Mouse (Mus musculus): Measurements from ENCODE around the gene Gm17482. TPM values are rescaled to one million over a fixed set of nuclear protein-coding genes. Genes with fewer than 3 reads are reported as not detected.
A peak's percentile ranks its signal among the peaks of the same experiment; 100 is the strongest.

The Gm17482 gene
- total RNA-seq, 1 experiment from 2014 or later, result not detected

DNA sequence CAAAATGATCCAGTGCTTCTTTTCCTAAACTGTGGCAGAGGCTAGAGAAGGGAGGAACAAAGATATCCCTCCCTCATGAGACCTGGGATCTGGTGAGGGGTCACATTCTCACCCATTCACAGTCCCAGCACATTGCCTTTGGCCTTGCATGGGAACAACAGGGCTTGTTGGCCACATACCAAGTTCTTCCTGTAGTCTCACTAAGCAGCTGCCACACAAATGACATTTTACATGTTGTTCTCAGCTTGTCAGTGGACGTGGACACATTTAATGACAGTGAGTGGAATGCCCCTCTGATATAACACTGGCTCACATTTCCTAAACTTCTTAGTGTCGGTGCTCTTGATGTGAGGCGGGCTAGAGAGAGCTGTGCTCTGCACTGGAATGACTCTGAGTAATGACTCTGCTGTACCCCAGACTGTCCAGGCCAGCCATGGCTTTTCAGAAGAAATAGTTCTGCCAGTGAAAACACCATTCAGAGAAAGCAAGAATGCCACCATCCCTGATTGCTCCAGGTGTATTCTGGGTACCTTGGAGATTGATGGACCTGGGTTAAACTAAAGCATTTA, 14.1 kb downstream of the Gm17482 start:
- ATAC-seq (replicated peaks; ENCODE audit: insufficient number of reproducible peaks, low FRiP score, low TSS enrichment, poor library complexity, severe bottlenecking), result no peak

DNA sequence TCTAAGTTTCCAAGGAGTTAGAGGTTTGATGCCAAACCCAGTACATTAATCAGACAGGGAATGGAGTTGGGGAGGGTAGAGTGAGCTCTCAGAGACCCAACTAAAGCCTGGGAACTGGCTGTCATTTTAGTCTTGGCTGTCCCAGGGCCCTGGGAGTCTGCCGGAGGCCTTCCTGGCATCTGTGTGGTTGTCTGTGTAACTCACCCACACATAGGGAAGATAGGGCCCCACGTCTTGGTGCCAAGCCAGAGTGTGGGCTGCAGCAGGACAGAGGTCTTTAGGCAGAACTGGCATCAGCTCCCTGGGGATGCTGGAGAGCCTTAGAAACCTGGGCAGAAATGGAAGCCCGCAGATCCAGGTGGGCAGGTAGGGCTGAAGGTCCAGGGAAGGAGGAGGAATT, 14.8 kb downstream of the Gm17482 start:
- ATAC-seq (replicated peaks; ENCODE audit: insufficient number of reproducible peaks, low FRiP score, low TSS enrichment, poor library complexity, severe bottlenecking), result no peak

DNA sequence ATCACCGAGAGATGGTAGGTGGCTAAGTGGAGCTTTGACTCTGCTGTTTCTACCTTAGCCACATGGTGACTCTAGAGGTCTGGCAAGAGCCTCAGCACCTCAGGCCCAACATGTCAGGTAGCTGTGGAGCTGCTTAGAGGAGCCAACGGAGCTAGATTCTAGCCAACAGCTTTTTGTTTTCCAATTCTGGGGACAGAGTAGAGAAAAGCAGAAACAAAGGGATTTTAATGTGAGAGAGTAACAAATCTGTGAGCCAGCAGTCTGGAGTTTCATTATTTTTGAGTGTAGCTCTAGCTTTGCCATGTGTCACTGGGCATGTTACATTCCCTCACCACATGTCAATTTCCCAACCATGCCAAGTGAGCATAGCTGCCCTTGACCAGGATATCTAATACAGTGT, 17.1 kb downstream of the Gm17482 start:
- no peak for ATAC-seq (replicated peaks; ENCODE audit: insufficient number of reproducible peaks, low FRiP score, low TSS enrichment, poor library complexity, severe bottlenecking)

DNA sequence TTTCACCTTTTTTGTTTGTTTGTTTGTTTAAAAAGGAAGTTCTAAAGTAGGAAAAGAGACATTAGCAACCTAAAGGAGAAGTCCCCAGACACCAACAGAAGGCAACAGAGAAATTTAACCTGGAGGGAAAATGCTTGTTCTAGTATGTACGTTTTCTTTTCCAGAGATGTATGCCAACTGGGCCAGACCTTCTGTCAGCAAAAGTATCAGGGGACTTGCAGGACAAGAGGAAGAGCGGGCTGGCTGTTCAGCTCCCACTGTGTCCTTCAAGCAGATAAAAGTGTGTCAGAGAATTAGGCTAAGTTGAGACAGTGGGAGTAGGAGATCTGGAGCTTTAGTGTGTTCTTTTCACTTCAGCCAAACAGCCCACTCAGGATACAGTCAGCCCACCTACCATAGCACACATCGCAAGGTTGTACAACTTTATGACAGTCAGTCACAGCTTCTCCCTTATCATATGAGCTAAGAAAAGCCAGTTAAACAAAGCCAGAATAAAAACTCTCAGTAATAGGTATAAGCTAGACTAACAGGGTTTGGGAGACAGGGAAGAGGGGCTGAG, 18.4 kb downstream of the Gm17482 start:
- ATAC-seq (replicated peaks; ENCODE audit: insufficient number of reproducible peaks, low FRiP score, low TSS enrichment, poor library complexity, severe bottlenecking), result no peak

DNA sequence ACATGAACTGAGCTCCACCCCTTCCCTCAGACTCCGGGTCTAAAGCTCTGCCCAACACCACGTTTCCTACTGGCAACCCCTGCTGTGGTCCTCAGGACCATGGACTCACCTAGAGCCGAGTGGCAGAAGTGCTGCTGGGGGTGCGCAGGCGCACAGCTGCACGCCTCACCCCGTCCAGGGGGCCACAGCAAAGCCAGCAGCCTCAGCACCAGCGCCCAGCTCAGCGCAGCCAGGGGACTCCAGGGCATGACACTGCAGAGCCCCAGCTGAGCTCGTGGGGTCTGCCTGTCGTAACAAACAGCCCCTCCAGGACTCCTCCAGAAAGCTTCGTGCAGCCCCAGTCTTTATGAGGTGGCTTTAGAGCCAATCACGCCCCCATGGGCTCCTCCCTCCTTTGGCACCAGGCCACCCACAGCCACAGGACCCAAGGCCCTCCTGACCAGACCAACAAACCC, 24.4 kb downstream of the Gm17482 start:
- no peak for ATAC-seq (replicated peaks; ENCODE audit: insufficient number of reproducible peaks, low FRiP score, low TSS enrichment, poor library complexity, severe bottlenecking)

DNA sequence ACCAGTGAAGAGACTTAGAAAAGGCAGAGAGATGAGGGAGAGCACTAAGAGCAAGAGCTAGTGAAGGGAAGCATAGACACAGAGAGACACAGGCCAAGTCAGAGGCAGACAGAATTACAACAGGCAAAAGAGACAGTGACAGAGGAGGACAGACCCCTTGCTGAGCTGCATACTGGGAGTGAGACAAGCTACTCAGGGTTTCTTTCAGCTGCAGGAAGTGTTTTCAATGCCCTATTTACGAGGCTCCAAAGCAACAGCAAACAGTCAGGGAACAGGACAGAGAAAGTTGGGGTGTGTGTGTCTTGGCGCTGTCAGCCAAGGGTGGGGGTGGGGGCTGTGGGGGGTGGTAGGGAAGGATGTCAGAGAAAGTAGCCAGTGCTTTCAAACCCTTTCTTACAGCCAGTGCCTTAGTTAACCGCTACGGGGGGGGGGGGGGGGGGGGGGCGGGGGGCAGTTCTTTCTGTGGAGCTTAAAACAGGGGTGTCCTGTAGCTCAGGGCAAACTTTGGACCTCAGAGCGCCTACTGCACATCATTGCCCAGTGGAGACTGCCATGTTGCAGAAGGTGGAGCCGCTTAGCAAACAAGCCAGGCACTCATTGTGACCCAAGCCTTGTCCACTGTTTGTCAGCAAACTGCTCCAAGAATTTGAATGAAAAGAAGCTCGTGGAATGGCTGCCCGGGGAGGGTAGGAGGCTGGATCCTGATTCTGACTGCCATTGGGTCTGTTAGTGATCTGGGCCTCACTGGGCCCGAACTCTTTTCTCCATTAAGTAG, 25.1 kb downstream of the Gm17482 start, which contains the start of gene Timp4:
Timp4 (minus strand) TSS at position 107 of the 775 bp plus-strand sequence.
- no peak for ATAC-seq (replicated peaks; ENCODE audit: insufficient number of reproducible peaks, low FRiP score, low TSS enrichment, poor library complexity, severe bottlenecking)

DNA sequence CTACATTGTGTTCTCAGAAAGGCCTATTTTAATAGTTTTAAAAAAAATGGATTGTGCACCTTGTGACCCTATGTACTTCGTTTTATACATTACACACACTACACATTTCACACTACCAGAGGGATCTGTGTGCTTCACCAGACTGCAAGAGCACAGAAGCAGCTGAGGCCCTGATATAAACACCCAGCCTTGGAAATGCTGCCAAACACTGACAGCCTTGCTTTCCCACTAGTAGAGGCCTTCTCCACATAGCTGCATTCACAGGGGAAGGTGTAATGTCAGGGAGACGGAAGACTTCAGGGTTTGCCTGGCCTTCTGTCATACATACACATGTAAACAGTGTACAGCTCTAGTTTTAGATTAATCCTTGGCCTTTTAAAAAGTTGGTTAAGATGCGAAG, 28.0 kb downstream of the Gm17482 start:
- ATAC-seq (replicated peaks; ENCODE audit: insufficient number of reproducible peaks, low FRiP score, low TSS enrichment, poor library complexity, severe bottlenecking), result no peak

DNA sequence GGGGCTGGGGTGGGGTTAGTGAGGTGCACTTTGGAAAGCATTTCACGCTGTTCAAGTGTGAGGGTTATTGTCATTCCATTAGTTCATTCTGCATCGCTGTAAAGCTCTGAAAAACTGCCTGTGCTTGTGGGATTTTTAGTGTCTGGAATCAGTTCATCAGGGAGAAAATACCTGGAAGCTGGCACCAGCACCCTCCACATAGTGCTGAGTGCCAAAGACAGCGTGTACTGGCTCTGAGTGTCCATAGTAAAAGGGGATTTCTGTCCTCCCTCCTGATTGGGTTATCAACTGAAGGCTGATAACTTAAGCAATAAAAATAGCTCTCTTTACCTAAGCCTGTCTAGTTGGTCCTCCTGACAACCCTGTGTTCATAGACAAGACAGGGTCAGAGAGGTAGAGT, 33.4 kb downstream of the Gm17482 start:
- ATAC-seq (replicated peaks; ENCODE audit: insufficient number of reproducible peaks, low FRiP score, low TSS enrichment, poor library complexity, severe bottlenecking), result no peak

DNA sequence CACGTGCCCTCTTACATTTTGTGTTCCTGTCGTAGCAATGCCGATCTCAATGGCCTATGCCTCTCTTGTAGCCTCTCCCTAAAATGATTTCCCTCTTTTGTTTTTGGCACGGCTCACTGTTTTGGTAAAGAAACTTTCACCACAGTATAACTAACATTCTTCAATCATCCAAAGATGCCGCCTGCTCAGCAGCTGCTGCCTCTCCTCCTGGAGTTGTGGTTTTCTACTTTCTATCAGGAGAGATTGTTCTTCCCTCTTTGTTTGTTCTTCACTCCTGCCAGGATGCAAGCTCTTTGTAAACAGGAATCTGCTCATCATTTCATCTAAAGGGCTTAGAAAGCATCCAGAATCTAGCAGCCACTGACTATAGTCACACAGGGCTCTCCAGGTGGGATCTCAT, 39.6 kb downstream of the Gm17482 start:
- no peak for ATAC-seq (replicated peaks; ENCODE audit: insufficient number of reproducible peaks, low FRiP score, low TSS enrichment, poor library complexity, severe bottlenecking)

DNA sequence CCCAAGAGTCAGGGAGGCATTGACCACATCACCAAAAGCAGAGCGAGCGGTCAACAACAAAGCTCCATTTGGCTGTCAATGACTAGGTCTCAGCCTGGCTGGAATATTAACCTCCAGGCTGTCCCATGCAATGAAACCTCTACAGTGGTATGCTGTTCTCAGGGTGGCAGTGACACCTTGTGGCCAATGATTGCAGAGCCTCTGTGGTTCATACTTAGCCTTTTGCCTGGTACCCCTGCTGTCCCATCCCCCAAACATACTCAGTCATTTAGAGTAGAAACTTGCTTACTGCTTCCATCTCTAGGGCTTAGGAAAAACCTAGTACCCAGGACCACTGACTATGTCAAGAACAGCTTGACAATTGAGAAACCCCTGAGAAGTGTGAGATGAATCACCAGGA, 40.8 kb downstream of the Gm17482 start:
- ATAC-seq (replicated peaks; ENCODE audit: insufficient number of reproducible peaks, low FRiP score, low TSS enrichment, poor library complexity, severe bottlenecking), result peak; percentile 79

DNA sequence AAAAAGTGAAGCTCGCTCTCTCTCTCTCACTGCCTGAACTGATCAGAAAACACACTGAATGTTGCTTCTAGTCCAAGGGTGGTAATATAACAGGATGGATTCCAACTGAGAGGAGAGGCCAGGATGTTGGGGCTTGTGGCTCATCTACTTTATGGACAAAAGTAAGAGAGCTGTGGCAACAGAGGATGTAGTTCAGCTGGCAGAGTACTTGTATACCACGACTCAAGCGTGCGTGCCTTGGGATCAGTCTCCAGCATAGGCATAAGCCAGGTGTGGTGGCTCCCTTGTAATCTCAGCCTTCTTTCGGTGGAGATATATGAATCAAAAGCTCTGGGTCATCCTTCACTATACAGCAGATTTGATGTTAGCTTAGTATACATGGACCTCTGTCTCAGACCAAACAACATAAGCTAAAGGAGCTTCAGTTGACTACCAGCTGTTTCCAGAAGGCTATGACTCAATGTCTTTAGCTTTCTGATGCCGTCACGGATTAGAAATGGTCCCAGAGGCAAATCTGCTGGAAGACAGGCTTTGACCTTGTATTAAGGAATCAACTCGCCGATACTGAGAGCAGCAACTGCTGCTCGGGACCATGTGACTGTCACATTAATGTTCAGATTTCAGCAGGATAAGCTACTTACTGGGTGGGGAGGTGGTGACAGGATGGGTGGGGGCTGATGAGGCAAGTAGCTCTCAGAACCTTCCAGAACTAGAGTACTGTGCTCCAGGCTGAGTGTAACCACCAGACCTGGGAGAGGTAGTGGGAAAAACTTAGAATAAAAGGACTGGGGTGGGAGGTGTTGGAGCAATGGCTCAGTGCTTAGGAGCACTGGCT, 41.6 kb downstream of the Gm17482 start:
- ATAC-seq (replicated peaks; ENCODE audit: insufficient number of reproducible peaks, low FRiP score, low TSS enrichment, poor library complexity, severe bottlenecking), result no peak

DNA sequence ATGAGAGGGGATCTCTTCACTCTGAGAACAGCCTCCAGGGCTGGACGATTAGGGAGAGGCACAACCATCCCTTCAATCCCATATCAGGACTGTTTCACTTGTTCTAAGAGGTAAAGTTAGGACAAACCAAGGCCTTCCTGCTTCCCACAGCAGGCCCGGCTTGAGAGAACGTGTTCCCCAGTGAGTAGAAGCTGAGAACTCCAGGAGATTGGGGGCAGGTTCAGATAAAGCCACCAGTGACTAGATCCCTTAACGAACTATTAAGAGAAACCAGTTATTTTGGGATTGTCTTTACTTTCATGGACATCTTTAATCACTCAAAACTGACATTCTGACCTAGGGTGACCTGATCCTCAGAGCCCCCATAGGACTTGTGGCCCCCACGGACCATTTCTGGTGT, 42.4 kb downstream of the Gm17482 start:
- no peak for ATAC-seq (replicated peaks; ENCODE audit: insufficient number of reproducible peaks, low FRiP score, low TSS enrichment, poor library complexity, severe bottlenecking)

DNA sequence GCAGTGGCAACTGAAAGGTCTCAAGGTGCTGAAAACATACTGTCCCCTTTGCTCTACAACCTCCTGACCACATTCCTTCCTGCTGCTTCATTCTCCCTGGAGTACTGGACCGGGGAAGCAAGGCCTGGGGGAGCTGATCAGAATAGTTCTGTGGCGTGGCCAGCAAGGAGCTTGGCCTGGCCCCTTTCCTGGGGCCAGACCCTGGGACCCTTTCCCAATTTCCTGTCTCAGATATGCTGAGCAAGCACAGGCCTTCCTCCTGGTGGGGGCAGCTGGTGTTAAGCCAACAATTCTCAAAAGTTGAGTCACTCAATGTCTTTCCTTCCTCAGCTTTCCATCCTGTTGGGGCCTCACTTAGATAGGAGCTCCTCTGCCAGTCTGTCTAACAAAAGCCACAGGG, 42.9 kb downstream of the Gm17482 start:
- no peak for ATAC-seq (replicated peaks; ENCODE audit: insufficient number of reproducible peaks, low FRiP score, low TSS enrichment, poor library complexity, severe bottlenecking)

DNA sequence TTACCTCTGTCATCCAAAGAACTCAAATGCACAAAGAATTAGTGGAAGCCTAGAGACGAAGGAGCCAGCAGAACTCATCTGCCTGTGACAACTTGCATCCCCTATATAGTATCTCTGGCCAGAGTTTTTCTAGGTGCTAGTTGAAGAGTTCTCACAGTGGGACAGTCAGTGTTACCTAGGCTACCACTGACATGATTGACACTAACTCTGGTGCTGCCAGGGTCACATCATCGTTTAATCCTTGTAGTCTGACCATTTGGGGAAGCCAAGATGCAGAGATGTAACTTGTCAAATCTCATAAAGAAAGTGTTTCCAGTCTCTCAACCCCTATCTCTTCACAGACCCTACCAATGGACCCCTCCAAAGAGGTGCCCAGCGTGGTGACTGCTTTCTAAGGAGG, 44.2 kb downstream of the Gm17482 start:
- ATAC-seq (replicated peaks; ENCODE audit: insufficient number of reproducible peaks, low FRiP score, low TSS enrichment, poor library complexity, severe bottlenecking), result no peak

DNA sequence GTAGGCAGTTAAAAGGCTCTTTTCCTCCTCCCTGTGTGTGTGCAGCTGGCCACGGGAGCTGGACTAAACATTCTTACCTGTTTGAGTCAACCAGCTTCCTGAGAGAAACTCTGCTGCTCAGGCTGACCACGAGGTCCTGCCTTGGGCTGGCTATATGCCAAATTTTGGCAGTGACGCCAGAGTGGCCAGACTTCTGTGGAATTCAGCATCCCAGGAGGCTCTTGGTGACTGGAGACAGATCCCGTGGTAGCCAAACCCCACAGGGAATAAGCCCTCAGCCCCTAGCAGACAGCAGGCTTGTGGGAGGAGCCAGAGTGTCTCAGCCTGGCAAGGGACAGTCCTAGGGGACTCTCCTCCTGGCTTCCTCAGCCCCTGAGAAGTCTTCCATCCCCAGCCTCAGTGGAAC, 44.7 kb downstream of the Gm17482 start:
- no peak for ATAC-seq (replicated peaks; ENCODE audit: insufficient number of reproducible peaks, low FRiP score, low TSS enrichment, poor library complexity, severe bottlenecking)

DNA sequence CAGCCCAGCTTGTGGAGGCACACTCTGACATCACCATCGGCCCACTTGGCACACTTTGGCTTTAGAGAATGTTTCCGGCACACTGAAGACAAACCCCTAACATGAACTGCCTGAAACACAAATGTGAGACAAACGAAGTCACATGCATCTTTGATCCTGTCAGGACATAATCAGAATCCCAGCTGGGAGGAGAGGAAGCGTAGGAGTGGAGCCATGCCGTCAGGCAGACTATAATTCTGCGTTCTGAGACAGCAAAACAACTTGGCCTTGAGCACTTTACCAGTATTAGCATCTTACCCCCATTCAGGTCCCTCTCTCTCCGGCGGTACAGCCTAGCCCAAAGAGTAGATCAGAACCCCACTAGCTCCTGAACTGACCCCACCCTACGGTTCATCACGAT, 46.2 kb downstream of the Gm17482 start:
- ATAC-seq (replicated peaks; ENCODE audit: insufficient number of reproducible peaks, low FRiP score, low TSS enrichment, poor library complexity, severe bottlenecking), result no peak

DNA sequence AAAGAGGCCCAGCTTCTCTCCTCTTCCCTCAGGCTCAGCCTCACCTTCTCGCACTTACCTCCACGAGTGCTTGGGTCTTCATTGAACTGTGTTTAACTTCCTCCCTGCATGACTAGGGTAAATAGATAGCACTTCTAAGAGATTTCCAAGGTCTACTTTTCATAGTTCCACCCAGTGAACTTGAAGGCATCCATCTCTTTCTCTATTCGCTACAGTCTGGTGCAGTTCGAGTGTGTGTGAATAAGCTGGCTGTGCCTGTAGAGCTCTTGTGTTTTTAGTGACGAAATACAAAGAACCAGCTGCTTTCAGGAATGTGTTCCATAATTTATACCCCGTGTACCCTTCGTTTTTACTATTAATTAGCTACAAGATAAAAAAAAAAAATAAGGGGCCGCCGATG, 47.6 kb downstream of the Gm17482 start:
- no peak for ATAC-seq (replicated peaks; ENCODE audit: insufficient number of reproducible peaks, low FRiP score, low TSS enrichment, poor library complexity, severe bottlenecking)

DNA sequence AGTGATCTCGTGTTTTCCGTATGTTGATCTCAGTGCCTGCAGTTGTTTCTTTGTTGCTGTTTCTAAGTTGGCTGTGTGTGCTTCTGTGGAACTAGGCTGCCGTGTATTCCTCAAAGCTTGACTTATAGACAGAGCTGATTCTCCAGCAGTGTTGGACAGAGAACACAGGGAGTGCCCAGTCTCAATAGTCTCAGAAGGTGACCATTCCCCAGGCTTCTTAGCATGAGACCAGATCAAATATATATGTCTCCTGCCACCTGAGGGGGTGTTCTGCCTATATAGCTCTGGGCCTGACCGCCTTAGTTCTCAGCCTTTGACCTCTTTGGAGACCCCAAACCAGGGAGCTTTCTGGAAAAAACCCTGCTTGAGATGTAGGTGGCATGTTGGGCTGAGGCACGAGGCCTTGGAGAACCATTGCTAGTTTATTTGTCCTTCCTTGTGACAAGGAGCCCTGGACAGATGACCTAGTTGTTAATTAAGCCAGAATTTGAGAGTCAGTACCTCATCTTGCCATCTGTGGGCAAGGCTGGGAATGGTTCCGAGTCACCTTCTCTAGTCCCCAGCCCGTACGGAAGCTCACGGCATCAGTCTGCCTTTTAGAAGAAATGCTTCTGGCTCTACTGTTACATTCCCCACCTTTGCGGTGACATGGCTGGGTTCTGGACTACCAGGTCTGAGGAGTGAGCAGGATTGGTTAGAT, 48.1 kb downstream of the Gm17482 start:
- ATAC-seq (replicated peaks; ENCODE audit: insufficient number of reproducible peaks, low FRiP score, low TSS enrichment, poor library complexity, severe bottlenecking), result no peak

DNA sequence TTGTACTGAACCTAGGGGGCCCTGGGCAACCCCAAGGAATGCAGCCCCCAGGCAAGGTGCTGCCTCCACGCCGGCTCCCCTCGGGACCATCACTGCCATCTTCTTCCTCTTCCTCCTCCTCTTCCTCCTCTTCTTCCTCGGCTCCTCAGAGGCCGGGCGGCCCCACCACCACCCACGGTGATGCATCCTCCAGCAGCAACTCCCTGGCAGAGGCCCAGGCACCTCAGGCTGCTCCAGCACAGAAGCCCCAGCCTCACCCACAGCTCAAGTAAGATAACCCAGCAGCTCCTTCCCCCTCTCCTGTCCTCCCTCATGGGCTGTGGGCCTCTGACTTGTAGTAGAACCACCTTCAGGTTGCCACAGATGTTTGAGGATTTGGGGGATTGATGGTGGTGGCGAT, 50.9 kb downstream of the Gm17482 start:
- no peak for ATAC-seq (replicated peaks; ENCODE audit: insufficient number of reproducible peaks, low FRiP score, low TSS enrichment, poor library complexity, severe bottlenecking)
